Mouse (Mus musculus) urinary bladder, postnatal 36 days (tissue): Measurements from ENCODE around the gene 4930469K13Rik.
"Not testable (repeated sequence)": the region's sequence is repeated elsewhere in the genome, so short reads cannot be mapped to it uniquely, and the experiment has no call there.

Experiments used
- DNase-seq, 2 experiments: peaks; one replicate each; pipeline ENCODE4 v3.0.0; 2022; ENCODE audit warnings: low spot score in 2 of 2, mixed read lengths in 1 of 2

The 4930469K13Rik gene

GRCm38 (mm10) chr11:34098422-34098821 lies at the start of gene 4930469K13Rik:
Gene 4930469K13Rik (minus strand): TSS chr11:34098554.
- DNase-seq, result no peak

GRCm38 (mm10) chr11:34146934-34147333 lies 48.6 kb upstream of the 4930469K13Rik start:
- no peak for DNase-seq

GRCm38 (mm10) chr11:34144421-34144820 lies 46.1 kb upstream of the 4930469K13Rik start:
- no peak for DNase-seq

GRCm38 (mm10) chr11:34143984-34144383 lies 45.6 kb upstream of the 4930469K13Rik start:
- DNase-seq, result no peak

GRCm38 (mm10) chr11:34139296-34139695 lies 40.9 kb upstream of the 4930469K13Rik start:
- no peak for DNase-seq

- DNase-seq, result no peak
These were observed 30.1 kb upstream of the 4930469K13Rik start for GRCm38 (mm10) chr11:34128412-34128811.

- DNase-seq, result not testable (repeated sequence)
These were observed 27.4 kb upstream of the 4930469K13Rik start for GRCm38 (mm10) chr11:34125727-34126126.

- DNase-seq, result no peak
These were observed 26.5 kb upstream of the 4930469K13Rik start for GRCm38 (mm10) chr11:34124852-34125251.

- DNase-seq, result peak in 1 of 2 experiments; percentile 2
These were observed 24.8 kb upstream of the 4930469K13Rik start for GRCm38 (mm10) chr11:34123147-34123546.

GRCm38 (mm10) chr11:34118319-34118718 lies 20.0 kb upstream of the 4930469K13Rik start:
- no peak for DNase-seq

- DNase-seq, result no peak
These were observed 19.2 kb upstream of the 4930469K13Rik start for GRCm38 (mm10) chr11:34117581-34117980.

GRCm38 (mm10) chr11:34116572-34117135 lies 18.3 kb upstream of the 4930469K13Rik start:
- DNase-seq, result no peak

- no peak for DNase-seq
These were observed 15.4 kb upstream of the 4930469K13Rik start for GRCm38 (mm10) chr11:34113760-34114159.

GRCm38 (mm10) chr11:34112781-34113380 lies 14.5 kb upstream of the 4930469K13Rik start:
- DNase-seq, result no peak

GRCm38 (mm10) chr11:34111940-34112339 lies 13.6 kb upstream of the 4930469K13Rik start:
- DNase-seq, result no peak

- no peak for DNase-seq
These were observed 10.9 kb upstream of the 4930469K13Rik start for GRCm38 (mm10) chr11:34109260-34109659.

GRCm38 (mm10) chr11:34104919-34105318 lies 6.6 kb upstream of the 4930469K13Rik start:
- DNase-seq, result no peak

- DNase-seq, result no peak
These were observed 3.5 kb upstream of the 4930469K13Rik start for GRCm38 (mm10) chr11:34101827-34102226.

- no peak for DNase-seq
These were observed 11.3 kb downstream of the 4930469K13Rik start for GRCm38 (mm10) chr11:34087064-34087463.

- DNase-seq, result no peak
These were observed 12.1 kb downstream of the 4930469K13Rik start for GRCm38 (mm10) chr11:34086164-34086751.

- DNase-seq, result no peak
These were observed 13.7 kb downstream of the 4930469K13Rik start for GRCm38 (mm10) chr11:34084639-34085038.

- no peak for DNase-seq
These were observed 14.6 kb downstream of the 4930469K13Rik start for GRCm38 (mm10) chr11:34083795-34084194.
